Mouse (Mus musculus): ENCODE data around the gene Faf1.
A peak's percentile ranks its signal among the peaks of the same experiment; 100 is the strongest.

The Faf1 gene

DNA sequence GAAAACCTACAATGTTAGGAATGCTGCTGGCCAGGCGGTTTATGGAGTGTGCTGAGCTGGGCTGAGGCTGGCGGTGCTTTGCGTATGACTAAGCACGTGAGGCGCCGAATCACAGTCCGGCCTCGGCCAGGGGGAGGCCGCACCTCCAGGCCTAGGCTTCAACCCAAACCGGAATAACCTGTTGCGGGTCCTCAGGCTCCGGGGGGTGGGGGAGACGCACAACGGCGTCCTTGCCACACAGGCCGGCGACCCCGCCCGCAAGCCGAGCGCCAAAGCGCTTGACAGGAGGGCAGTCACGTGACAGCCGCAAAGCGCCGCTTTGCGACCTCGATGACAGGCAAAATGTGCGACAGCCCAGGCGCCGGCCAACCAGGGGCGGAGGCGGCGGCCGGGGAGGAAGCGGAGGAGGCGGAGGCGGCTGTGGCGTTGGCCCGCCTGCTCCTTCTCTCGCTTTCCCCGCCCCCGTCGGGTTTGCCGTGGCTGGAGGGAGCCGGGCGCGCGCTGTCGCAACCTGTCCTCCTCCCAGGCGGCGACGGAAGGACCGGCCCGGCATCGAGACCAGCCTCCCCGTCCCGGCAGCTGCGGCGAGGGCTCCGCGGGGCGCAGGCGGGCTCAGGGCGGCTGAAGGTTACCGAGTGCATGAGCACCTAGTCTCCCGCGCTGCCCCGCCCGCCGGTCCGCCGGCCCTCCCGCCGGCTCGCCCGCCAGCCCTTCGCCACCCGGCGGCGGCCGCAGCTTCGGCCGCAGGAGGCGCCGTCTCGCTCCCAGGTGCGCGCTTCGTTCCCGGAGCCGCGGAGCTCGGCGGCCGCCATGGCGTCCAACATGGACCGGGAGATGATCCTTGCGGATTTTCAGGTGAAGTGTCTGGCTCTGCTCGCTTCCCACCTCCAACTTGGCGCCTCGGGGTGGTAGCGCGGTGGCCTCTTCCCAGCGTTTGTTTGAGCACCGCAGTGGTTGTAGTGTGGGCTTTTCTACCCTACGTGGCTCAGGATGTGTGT lies at the start of gene Faf1:
Gene Faf1 (plus strand): TSS at position 371 of the 998 bp plus-strand sequence.
- peak; percentile 98 for DNase-seq (ENCODE audit: low spot score)

DNA sequence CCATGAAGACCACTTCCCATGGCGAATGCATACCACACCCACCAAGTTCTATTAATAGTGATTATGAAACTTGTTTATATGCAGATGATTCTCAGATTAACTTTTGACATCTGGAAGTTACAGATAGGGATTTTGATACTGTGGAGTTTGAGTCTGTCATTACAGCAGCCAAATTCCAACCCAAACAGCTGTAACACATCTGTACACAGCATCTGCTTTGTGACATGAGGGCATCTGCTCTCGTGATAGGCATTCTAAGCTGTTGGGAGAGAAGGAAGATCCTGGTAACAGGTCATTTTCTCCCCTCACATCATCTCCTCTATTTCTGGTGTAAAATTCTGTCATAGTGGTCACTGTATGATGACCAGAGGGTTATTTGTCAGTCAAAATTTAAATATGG lies 46.2 kb upstream of the Faf1 start:
- no peak for DNase-seq (ENCODE audit: low spot score)

DNA sequence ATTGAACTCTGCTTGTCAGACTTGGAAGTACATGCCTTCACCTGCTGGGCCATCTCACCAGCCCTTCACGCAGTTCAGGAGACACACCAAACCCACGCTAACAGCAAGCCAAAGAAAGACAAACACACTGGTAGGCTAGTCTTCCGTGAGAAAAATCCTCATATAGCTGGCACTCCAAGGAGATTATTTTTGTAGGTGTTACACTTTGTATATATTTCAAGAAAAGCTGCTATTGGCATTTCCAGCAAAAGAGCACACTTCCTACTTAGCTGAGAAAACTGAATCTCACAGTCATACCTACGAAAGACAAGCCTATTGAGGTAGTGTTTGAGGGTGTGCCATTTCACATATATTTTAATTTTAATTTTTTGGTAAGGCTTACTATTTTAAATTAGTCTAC lies 45.4 kb upstream of the Faf1 start:
- DNase-seq (ENCODE audit: low spot score), result no peak

DNA sequence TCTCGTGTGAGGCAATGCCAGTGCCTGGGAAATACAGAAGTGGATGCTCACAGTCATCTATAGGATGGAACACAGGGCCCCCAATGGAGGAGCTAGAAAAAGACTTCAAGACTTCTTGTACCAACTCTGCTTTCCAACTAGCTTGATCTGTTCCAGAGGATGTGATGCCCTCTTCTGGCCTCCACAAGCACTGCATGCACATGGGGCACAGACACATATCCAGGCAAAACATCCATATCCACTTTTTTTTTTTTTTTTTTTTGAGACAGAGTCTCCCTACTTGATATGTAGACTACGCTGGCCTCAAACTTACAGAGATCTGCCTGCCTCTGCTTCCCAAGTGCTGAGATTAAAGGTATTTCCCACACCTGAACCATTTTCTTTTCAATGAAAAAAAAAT lies 41.4 kb upstream of the Faf1 start:
- peak; percentile 14 for DNase-seq (ENCODE audit: low spot score)

DNA sequence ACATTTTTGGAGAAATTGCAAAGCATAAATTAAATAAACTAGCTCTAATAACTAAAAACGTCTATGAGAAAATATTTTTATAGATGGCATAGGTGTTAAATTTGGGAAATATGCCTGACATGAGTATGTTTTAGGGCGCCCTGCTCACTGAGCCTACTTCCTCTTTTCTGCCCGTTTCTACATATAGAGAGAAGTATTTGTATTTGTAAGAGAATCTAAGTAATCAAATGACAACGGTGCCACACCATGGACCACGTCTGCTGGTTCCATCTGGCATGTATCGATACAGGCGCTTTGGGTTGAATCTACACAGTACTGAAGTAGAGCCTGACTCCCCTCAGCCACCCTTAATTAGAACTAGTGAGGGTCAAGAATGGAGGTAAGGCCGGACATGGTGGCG lies 37.0 kb upstream of the Faf1 start:
- no peak for DNase-seq (ENCODE audit: low spot score)

DNA sequence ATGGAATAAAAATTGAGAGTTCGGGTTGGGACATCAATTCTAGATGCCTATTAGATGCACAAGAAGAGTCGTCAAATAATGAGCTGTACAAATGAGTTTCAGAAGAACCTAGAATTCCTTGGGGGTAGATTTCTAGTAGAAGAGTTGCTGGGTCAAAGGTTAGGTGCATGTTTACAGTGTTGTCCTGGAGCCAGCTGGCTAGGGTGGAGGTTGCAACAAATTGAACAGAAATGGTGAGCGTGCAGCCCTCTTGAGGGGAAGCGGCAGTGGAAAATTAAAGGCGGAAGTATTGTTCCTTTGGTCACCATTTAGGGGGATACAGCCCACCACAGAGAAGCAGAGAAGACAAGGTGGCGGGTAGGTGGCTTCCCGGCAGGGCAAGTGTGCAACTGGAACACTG lies 36.2 kb upstream of the Faf1 start:
- DNase-seq (ENCODE audit: low spot score), result no peak

DNA sequence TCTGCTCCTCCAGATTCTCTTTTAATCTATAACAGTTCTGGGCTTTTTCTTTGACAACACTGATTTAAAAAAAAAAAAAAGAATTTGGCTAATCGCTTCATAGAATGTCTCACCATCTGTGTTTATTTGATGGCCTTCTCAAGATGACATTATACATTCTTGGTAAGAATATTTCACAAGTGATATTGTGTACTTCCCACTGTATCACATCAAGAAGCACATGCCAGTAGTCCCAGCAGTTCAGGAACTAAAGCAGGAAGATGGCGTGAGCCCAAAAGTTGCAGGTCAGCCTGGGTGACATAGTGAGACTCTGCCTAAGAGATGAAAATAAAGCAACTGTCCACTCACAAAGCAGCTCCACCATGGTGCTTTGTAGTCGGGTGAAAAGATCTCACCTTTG lies 34.9 kb upstream of the Faf1 start:
- DNase-seq (ENCODE audit: low spot score), result no peak

DNA sequence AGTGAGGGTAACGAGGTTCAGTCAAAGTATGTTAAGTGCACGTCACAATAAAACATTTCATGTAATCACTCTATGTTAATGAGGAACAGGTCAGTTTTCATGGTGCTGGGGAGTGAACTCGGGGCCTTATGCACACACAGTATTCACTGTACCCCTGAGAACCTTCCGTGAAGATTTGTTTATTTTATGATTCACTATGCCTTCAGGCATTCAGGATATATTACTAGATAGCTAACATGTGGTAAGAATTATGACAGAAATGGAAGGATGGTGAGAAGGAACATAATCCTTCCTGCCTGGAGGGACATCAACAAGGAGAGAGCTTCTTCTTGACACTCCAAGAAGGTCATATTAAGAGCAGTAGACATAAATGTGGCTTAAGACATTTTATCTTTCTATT lies 29.1 kb upstream of the Faf1 start:
- no peak for DNase-seq (ENCODE audit: low spot score)

DNA sequence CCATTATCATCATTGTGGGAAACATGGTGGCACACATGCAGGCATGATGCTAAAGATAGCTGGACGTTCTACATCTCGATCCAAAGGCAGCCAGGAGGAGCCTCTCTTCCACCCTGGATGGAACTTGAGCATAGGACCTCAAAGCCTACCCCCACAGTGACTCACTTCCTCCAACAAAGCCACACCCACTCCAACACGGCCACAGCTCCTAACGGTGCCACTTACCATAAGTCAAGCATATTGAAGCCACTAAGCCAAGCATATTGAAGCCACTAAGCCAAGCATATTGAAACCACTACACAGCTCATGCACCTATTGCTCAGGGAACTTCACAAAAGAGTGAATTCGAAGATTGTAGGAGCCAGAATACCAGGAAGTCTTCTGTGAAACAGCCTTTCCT lies 27.1 kb upstream of the Faf1 start:
- no peak for DNase-seq (ENCODE audit: low spot score)

DNA sequence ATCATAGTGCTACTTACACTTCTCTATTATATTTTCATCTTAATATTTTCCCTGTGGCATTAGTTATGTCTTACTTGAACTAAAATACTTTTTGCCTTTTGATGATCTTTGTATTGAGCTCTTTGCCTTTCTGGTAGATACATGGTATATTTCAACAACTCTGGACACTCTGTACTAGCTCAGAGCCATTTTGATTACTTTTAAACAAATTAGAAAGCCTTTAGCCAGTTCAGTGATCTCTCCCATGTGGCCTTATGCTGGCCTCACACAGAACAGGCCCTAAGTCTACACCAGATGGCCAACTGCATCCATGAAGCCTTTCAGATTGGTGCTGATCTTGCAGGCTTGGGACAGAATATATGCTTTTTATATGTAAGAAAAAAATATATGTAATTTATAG lies 23.1 kb upstream of the Faf1 start:
- DNase-seq (ENCODE audit: low spot score), result no peak

DNA sequence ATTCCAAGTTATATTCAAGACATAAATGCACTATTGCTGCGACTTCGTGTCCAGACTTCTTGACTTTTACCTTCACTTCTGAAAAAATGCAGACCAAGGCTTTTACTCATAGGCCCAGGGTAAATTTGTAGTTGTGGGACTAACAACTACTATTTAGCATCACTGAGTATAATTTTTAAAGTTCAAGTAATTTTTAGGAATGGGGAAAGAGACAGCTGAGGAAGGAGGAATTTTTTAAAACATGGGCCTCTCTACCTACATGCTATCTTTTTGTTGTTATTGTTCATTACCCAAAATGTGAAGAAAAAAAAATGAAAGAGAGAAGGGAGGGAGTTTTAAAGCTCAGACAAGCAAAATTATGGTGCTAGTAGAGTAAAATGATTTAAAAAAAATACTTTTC lies 21.7 kb upstream of the Faf1 start:
- DNase-seq (ENCODE audit: low spot score), result no peak

DNA sequence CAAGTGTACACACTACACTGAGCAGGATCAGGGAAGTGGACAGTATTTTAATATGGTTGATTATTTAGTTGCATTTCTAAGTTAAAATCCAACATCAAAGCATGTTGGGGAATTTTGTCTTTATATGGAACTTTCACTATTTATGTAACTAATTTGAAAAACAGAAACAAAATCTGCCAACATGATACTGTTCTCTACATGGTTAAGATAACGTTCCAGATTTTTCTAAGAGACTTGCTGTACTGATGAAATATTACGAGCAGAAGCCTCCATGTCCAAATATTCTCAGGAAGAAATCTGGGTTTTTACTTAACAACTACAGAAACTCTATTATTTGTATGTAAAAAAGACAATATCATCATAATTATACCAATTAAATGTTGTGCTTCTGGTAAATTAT lies 20.6 kb upstream of the Faf1 start:
- no peak for DNase-seq (ENCODE audit: low spot score)

DNA sequence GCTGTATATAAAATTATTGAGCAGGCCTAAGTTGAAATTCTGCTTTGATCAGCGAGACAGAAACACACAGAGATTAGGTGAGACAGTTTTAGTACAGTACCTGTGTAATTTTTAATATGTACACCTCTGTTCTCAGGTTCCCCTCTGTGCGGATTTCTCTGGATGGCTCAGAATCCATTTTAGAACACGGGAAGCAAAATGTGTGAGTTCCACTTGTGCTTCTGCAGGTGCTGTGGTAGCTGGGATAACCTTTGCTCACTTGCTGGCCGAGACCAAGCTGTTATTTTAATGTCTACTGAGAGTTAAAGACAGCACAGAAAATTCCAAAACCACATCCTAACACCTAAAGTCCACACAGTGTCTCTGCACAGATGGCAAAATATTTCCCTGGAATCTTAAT lies 20.1 kb upstream of the Faf1 start:
- DNase-seq (ENCODE audit: low spot score), result no peak

DNA sequence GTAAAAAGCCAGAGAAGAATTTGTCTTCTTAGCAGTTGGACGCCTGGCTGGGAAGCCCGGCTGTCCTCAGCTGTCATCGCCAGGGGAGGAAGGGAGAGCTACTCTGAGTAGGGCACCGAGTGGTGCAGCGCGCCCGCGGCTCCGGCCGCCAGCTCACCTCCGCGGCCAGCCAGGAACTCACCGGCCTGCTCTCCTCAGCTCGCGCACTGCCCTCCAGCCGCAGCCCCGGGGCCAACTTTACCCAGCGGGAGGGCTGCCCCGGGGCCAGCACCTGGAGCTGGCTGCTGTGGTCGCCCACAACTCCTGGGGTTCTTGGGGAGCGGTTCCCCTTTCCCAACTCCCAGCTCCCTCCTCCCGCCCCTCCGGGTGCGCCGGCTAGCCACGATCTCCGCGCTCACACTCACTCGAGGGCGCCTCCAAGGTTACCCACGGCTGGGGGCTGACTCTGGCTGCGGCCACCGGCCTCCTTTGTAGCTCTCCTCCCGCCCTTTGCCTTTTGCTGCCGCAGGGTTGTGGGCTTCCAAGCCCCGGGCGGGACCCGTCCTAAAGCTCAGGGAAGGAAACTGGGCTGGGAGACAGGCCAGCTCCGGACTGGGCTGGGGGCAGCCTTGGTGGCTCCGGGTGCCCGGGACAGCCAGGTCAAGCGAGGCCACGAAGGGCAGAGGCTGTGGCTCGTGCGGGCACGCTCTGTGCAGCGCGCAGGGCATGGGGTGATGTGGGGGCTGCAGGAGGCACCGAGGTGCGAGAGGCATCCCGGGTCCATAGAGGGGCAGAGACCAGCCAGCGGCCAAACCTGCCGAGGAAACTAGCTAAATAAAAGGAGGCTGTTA lies 19.2 kb upstream of the Faf1 start:
- peak; percentile 70 for DNase-seq (ENCODE audit: low spot score)

DNA sequence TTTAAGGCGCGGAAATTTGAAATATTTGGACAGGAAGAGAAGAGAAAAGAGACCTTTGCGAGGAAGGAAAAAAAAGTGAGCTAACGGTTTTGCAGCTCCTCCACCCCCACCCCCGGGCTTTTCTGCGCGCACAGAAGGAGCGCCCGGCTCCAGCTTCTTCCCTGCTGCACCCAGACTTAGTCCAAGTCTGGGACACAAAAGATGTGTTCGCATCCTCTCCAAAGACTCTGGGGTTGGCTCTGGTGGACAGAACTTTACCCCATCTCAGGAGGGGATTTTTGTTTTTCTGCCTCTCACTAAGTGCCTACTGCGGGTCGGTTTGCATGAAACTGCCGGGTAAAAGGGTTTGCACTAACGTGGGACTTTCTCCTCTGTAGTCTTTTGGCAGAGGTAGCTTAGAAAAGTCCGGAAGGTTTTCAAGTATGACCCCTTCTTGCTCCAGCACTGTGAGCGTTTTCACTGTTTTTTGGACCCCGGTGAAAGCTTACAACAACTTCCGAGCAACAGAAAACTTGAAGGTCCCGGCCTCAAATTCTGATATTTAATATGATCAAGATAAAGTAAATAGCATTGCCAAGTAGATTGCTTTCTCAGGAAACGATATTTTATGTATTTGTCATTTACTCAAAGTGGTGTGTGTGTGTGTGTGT lies 18.4 kb upstream of the Faf1 start:
- DNase-seq (ENCODE audit: low spot score), result no peak

DNA sequence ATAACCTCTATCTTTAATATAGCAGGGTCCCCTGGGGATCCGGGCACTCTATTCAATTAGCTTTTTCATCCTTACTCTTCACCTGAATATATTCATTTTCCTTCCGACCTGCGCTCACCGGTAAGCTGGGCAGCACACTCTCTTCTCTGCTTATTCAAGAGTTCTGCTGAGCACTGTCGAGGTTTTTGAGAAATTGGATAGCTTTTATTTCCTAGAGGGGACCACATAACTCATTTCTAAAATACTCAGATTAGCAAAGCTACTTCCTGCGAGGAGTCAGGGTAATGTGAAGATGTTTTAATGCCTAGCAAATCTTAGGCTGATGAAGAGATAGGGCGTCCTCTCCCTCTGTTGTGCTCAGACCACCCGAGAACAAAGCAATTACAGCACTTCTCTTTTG lies 17.6 kb upstream of the Faf1 start:
- DNase-seq (ENCODE audit: low spot score), result no peak

DNA sequence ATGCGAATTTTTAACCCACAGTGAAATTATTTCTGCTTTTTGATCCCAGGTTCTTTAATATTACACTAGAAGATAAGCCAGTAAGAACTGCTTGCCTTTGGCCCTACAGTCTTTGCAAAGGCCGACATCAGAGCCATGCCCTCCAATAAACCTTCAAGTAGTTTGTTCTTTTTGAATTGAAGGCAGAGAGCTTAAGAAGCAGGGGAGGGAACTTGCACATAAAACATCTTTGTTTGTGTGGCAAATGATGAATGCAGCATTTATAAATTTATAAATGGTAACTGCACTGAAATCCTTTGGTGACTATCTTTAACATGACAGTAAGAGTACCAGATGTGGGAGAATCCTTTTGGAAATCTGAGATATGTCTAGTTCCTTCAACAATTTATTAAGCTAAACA lies 16.8 kb upstream of the Faf1 start:
- DNase-seq (ENCODE audit: low spot score), result no peak

DNA sequence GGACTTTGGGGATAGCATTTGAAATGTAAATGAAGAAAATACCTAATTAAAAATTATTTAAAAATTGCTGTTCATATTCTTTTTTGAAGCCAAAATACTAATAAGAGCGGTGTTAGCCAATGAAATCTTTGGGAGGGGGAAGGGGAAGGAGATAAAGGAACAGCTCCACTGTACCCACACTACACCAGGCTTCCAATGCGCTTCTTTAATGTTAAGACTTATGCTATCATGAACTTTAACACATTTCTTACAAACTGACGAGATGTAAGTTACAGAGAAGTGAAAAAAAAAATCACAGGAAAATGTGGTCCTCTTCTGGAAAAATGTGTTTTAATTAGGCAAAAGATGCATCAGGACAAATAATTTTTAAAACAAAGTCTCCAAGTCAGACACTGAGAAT lies 15.8 kb upstream of the Faf1 start:
- no peak for DNase-seq (ENCODE audit: low spot score)

DNA sequence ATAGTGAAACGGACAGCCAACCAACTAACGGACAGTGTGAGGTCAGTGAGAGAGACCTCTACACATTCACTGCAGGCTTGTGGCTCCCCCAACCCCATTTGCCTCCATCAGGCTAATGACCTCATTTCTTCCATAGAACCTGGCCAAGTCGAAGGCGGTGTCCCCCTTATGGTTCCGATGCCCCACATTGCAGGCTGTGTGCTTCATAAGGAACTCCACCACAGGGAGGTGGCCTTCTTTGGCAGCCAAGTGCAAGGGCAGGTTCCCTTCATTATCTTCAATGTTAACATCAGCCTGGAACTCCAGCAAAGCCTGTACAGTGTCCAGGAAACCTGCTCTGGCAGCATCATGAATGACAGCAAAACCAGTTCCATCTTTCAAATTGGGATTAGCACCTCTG lies 15.2 kb upstream of the Faf1 start:
- DNase-seq (ENCODE audit: low spot score), result no peak

DNA sequence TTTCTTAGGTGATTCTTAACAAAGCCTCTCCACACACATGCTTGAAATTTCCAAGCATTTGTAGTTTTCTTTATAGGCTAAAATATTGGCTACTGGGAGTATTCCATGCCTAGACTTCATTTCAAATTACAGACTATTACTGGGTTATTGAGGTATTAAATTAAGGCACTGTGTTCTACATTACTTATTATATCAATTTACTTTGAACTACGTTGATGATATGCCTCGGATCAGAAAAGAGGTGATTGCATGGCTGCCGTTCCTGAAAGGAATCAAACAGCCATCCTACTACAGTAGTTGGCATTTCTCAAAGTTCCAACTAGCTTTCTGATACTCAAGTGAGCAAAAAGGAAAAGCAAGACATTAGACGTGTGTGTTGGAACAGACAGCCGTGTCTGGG lies 14.1 kb upstream of the Faf1 start:
- DNase-seq (ENCODE audit: low spot score), result no peak

DNA sequence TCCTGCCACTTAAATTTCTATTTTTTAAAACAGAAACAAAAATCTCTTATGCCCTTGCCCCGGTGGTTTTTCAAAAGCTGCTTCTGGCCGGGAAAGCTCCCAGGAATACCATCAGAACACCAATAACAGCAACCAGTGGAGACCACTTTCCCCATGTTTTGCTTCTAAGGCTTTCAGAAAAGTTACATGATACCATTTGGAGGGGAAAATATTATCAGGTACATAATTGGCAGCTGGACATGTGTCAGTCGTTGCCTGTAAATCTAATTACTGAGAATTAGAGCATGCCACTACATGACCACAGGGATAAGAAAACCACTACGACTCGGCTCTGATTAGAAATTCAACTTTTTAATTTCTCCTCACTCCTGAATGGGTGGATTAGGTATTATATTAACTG lies 12.3 kb upstream of the Faf1 start:
- no peak for DNase-seq (ENCODE audit: low spot score)

DNA sequence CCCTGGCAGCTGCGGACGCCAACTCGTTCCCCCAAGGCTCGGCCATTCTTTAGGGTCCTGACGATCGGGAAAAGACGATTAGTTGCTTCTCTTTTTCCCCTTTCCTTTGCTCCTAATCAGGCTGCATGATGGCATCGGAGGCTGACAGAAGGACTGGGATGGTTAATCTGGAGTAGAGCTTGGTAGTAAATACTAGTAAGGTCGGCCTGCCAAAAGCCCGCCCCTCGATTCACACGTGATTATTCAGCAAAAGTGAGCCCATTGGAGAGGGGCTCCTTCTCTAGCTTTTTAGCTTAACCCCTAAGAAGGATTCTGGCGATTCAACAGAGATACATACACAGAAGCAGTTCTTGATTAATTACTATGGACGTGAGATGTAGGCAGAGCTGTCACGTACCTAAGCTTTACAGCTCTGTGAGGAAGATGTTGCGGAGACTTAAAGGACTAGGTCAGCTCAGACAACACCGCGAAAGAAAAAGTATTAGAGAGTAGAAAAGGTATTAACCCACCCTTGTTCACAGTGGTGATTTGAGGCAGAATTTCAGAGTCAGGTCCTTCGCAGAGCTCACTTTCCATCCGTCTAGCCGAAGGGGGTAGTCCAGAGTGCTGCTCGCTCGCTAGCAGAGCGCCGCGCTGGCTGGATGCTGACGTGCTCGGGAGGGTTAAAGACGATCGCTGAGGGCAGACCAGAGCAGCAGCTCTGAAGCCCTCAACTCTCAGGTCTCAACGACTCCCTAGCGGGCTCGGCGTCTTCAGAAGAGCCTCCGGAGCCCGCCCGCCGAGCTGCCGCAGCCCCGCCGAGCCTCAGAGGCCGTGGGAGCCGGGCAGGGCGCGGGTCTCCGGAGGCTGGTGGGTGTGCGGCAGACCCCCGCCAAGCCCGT lies 11.0 kb upstream of the Faf1 start:
- peak; percentile 74 for DNase-seq (ENCODE audit: low spot score)
